Mouse (Mus musculus) Patski (cell line): ENCODE measurements around the gene Ank2. TPM values are rescaled to one million over a fixed set of nuclear protein-coding genes. Genes with fewer than 3 reads are reported as not detected.

Source experiments
- ATAC-seq: fragments of 100-300 bp; one replicate; pipeline ENCODE4 v1.8.0; 2021
- CTCF ChIA-PET: fragments of 350-600 bp; sonication (Branson Sonifier 250); formaldehyde crosslinking; loops from one replicate; lab custom pipeline; 2022; ENCODE audit warnings: inconsistent platforms; lab: Charles Lee
- POLR2A ChIA-PET: fragments of 350-600 bp; sonication (Branson Sonifier 250); formaldehyde crosslinking; loops from one replicate; lab custom pipeline; 2022; ENCODE audit warnings: antibody characterized with exemption, inconsistent platforms; lab: Charles Lee
- DNase-seq: peaks from one replicate; pipeline ENCODE4 v3.0.0-alpha.2; 2011; ENCODE audit warnings: low read depth, low spot score
- H3K27me3 ChIP-seq: fragments of 371-371 bp; one replicate; pipeline ENCODE4 v1.5.1; 2021
- CTCF ChIP-seq: fragments of 100-300 bp; IDR thresholded peaks from one replicate; pipeline ENCODE4 v1.5.1; 2021
- in situ Hi-C: fragments of 300-500 bp; cut with MboI; formaldehyde crosslinking; loops from 3 replicates; pipeline ENCODE4 v1.11.1; 2018; ENCODE audit warnings: low pct_unique_long_range_greater_than_20kb, mixed read lengths
- polyA plus RNA-seq: library from polyadenylated mRNA; unstranded; gene quantifications from one replicate; pipeline ENCODE4 v1.2.3, GENCODE M21; 2021

Gene Ank2
- polyA plus RNA-seq, 1 experiment from 2014 or later: 47.7 TPM

DNA sequence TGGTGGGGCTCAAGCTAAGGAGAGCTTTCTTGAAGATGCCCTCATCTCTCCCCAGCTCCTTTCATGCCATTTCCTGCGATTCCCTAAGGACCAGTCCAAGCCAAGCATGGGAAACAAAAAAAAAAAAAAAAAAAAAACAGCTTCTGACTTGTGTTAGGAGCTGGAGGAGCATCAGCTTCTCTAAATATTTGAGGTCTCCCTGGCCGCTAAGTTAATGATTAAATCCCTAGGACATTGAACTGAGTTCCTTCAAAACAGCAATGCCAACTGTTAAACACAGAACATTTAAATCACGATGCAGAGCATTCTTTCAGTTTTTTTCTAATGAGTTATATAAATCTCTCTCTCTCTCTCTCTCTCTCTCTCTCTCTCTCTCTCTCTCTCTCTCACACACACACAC, 345.3 kb downstream of the Ank2 start:
- no peaks in the 10 kb centered on the region for H3K27me3 ChIP-seq
- DNase-seq (peak; percentile 63), ATAC-seq (peak; percentile 66)
- in situ Hi-C loops: no loop called here
- CTCF ChIA-PET: interaction anchor here (0.7 to 2.6 kb wide), 4 partner anchors 12 to 30 kb away, joined by 3 to 6 read pairs (median 4); no protein-coding TSS in a partner anchor
- no peak for TF ChIP-seq CTCF
- POLR2A ChIA-PET: interaction anchor here (0.7 kb wide), 1 partner anchor 9 kb away, joined by 4 read pairs; no protein-coding TSS in a partner anchor

DNA sequence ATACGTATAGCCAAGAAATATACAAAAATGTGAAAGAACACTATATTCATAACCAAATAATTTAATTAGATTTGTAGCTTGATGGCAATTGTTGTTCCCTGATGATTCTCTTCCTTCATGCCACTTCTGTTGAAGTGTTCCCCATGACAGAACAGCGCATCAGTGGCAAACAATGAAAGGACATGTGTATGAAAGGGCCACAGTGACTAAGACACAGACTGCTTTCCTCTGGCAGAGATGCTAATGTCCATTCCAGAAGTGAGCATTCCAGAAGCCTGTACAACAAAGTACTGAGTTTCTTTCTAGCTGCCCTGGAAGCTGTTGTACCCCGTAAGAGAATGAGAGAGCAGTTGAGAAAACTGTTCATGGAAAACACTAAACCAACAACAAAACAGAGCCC, 345.7 kb downstream of the Ank2 start:
- ChIA-PET POLR2A (interaction anchor here (0.7 kb wide), 1 partner anchor 9 kb away, joined by 4 read pairs; no protein-coding TSS in a partner anchor), CTCF (interaction anchor here (0.7 to 2.6 kb wide), 5 partner anchors 13 to 35 kb away, joined by 3 to 6 read pairs (median 4); no protein-coding TSS in a partner anchor)
- in situ Hi-C loops: no loop called here

DNA sequence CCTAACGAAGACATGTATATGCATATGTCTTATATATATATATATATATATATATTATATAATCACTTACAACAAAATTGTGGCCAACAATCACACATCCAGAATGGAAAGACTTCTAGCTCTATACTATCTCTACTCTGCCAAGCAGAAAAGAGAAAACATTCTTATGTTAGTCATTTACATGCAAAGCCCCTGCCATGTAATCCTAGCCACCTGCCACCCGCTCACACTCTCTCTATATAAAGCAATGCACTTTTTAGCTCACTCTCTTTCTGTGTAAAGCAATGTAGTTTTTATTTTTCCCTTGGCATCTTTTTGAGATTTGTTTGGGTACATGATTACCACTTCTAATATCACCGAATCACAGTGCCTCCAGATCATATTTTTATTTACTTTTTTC, 350.5 kb downstream of the Ank2 start:
- no peak for TF ChIP-seq CTCF
- in situ Hi-C loops: no loop called here
- H3K27me3 ChIP-seq: no peaks in the 10 kb centered on the region
- ChIA-PET POLR2A (no interaction called here), CTCF (no interaction called here)
- no peak for ATAC-seq
- DNase-seq: no peak

More for the DNA sequence above, 345.7 kb downstream of the Ank2 start:
- peak; percentile 37 for ATAC-seq
- TF ChIP-seq CTCF: no peak
- H3K27me3 ChIP-seq: no peaks in the 10 kb centered on the region
- DNase-seq: no peak

DNA sequence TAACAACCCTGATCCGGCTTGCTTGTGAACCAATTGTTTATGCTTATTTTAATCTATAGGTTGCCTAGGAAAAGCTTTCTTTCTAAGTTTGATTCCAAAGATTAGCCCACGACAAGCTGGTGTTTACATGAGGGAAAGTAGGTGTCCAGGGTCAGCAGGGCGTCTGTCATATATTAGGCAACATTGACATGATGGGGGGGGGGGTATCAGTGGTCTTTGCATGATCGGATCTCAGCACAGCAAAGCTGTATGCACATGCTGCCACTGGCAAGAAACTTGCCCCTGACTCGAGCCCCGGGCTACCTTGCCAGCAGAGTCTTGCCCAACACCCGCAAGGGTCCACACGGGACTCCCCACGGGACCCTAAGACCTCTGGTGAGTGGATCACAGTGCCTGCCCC, 358.6 kb downstream of the Ank2 start:
- no peak for ATAC-seq
- CTCF ChIA-PET: interaction anchor here (1.6 to 2.4 kb wide), 3 partner anchors 10 to 44 kb away, joined by 5 to 10 read pairs (median 5); no protein-coding TSS in a partner anchor
- H3K27me3 ChIP-seq: no peaks in the 10 kb centered on the region
- no peak for TF ChIP-seq CTCF
- POLR2A ChIA-PET: no interaction called here
- DNase-seq: no peak
- in situ Hi-C loops: no loop called here

DNA sequence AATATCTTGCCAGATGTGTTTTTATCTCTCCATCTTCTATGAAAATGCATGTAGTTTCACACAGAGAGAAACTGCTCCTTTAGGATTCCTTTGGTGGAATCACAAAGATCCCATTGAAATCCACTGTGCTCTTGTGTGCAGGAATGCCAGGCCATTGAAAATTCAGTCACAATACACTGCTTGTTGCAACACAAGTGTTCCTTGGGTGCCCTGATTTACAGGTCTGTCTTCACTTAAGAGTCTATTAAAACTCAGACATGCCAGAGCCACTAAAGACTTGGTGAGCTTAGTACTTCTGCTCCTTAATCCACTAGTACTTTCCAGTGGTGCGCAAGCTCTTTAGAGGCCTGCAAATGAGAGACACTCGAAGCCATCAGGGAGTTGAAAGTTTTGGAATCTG, 359.5 kb downstream of the Ank2 start:
- in situ Hi-C loops: no loop called here
- ChIA-PET CTCF (interaction anchor here (1.1 to 2.4 kb wide), 4 partner anchors 9 to 45 kb away, joined by 3 to 10 read pairs (median 5); no protein-coding TSS in a partner anchor), POLR2A (no interaction called here)
- no peaks in the 10 kb centered on the region for H3K27me3 ChIP-seq
- no peak for ATAC-seq
- no peak for DNase-seq
- no peak for TF ChIP-seq CTCF

DNA sequence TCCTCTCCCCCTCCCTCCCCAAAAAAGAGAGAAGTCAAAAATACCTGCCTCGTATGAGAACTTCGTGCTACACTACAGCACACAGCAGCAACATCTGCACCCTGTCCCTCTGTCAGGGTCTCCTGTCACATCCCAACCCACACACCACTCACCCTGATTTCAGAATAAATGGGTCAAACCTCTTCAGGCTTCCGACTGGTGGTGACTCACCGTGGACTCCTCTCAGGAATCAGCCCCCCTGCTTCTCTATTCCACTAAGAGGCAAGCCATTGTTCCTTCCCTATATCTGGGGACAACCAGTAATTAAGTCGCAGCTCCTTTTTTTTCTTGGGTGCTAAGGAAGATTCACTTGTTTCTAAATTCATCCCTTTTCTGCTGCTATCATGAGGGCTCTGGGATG, 361.6 kb downstream of the Ank2 start:
- ChIA-PET POLR2A (no interaction called here), CTCF (no interaction called here)
- no peaks in the 10 kb centered on the region for H3K27me3 ChIP-seq
- no peak for TF ChIP-seq CTCF
- in situ Hi-C loops: no loop called here
- ATAC-seq: no peak
- DNase-seq: no peak

DNA sequence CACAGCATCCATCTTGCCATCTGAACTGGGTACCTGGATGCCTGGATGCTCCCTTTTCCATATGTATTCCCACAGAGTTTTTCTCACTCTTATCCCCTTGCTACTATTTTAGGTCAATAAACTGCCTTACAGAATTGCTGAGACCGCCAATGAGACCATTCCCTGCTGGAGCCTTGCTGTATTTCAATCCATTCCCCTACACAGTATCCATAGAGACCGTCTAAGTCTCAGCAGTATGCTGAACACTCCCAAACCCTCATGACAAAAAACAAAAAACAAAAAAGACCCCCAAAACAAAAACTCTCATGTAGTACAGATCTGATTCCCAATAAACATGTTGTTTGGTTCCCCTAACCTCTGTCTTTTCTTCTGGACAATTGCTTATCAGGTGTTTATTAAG, 365.1 kb downstream of the Ank2 start:
- TF ChIP-seq CTCF: no peak
- no peak for ATAC-seq
- CTCF ChIA-PET: no interaction called here
- DNase-seq: no peak
- in situ Hi-C loops: no loop called here
- POLR2A ChIA-PET: no interaction called here
- H3K27me3 ChIP-seq: no peaks in the 10 kb centered on the region

DNA sequence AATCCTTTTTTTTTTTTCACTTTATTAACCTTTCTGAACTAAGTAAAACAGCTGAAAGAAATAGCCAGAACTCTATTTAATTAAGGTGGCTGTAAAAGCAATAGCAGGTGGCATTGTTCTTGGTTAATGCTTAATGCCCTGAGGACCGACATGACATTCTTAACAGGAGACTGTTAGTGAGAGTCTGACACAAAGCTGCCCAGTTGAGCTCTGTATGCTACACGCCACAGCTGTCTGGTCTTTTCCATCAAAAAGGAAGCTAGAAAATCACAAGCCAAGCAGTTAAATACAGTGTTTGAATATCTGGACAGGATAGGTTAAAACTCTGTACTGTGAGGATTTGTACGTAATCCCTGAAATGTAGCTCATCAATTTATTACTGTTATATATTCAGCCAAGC, 368.1 kb downstream of the Ank2 start:
- CTCF ChIA-PET: interaction anchor here (1.5 to 1.8 kb wide), 3 partner anchors 9 to 27 kb away, joined by 4 to 10 read pairs (median 6); no protein-coding TSS in a partner anchor
- TF ChIP-seq CTCF: no peak
- no peak for DNase-seq
- H3K27me3 ChIP-seq: no peaks in the 10 kb centered on the region
- POLR2A ChIA-PET: interaction anchor here (0.5 to 1.5 kb wide), 2 partner anchors 24 to 630 kb away, joined by 3 to 6 read pairs; no protein-coding TSS in a partner anchor
- in situ Hi-C loops: no loop called here
- no peak for ATAC-seq

DNA sequence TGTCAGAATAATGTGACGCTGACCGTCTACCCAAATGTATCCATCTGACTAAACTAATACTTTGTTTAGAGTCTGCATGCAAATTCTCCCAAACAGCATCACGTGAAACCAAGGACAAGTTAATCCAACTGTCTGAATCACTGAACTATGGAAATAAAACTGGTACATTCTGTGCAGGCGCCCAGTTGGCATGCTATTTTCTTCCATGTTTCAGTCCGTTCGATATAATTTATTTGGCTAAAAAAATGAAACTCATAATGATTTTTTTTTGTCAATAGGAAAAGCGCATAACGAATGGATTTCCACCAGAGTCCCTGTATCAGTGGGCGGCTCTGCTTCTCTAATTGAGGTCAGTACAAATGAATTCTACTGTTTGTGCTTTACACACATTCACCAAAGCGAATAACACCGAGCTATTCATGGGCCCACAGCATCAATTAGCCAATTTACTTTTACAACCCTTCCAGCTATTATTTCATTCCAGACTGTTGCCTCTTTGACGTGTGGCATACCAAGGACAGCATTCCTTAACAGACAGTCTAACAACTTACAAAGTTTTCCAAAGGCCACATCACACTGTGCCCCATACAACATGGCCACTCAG, 368.9 kb downstream of the Ank2 start:
- no peak for DNase-seq
- TF ChIP-seq CTCF: no peak
- in situ Hi-C loops: no loop called here
- H3K27me3 ChIP-seq: no peaks in the 10 kb centered on the region
- peak; percentile 12 for ATAC-seq
- ChIA-PET POLR2A (interaction anchor here (0.5 to 1.5 kb wide), 2 partner anchors 25 to 631 kb away, joined by 3 to 6 read pairs; no protein-coding TSS in a partner anchor), CTCF (interaction anchor here (1.7 to 1.8 kb wide), 2 partner anchors 10 to 24 kb away, joined by 6 to 10 read pairs; no protein-coding TSS in a partner anchor)

DNA sequence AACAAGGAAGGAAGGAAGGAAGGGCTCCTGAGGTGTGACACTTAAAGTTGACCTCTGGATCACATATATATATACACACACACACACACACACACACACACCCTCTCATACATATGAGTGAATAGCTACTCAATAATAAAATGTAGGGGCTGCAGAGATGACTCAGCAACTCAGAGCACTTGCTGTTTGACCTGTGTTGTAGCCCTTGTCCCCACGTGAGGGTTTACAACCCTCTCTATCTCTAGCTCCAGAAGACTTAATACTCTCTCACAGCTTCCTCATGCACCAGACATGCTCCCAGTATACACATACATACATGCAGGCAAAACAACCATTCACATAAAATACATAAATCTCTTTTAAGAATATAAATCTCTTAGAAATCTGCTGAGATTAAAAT, 369.4 kb downstream of the Ank2 start:
- no peak for TF ChIP-seq CTCF
- ChIA-PET CTCF (interaction anchor here (1.7 to 1.8 kb wide), 2 partner anchors 10 to 24 kb away, joined by 6 to 10 read pairs; no protein-coding TSS in a partner anchor), POLR2A (no interaction called here)
- ATAC-seq (no peak), DNase-seq (no peak)
- in situ Hi-C loops: no loop called here
- H3K27me3 ChIP-seq: no peaks in the 10 kb centered on the region

DNA sequence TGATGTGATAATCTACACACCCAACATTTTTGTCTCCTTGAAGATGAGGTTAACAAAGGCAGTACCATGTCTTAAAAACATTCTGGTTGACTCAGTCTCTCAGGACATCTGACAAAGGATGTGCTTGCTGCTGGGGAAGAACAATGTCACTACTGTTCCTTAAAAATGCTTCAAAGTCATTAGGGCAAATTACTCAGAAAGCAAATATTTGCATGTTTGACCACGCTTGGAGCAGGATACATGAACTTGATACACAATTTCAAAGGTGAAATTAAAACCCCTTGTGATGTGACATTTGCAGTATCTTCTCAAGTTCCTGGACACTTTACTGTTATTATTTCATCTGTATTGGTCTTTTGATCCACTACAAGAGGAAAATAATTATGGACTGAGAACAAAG, 371.5 kb downstream of the Ank2 start:
- TF ChIP-seq CTCF: no peak
- no peaks in the 10 kb centered on the region for H3K27me3 ChIP-seq
- POLR2A ChIA-PET: no interaction called here
- DNase-seq (no peak), ATAC-seq (no peak)
- in situ Hi-C loops: no loop called here
- CTCF ChIA-PET: interaction anchor here (0.9 kb wide), 1 partner anchor 10 kb away, joined by 4 read pairs; no protein-coding TSS in a partner anchor
